Mouse (Mus musculus) myocyte (in vitro differentiated cells): ENCODE results near the gene Gmds. TPM values are rescaled to one million over a fixed set of nuclear protein-coding genes. Genes with fewer than 3 reads are reported as not detected.

Experiments
- H3K27me3 ChIP-seq: one replicate; pipeline ENCODE4 v1.6.1; 2011; ENCODE audit not compliant: control insufficient read depth, insufficient read depth, insufficient read length
- H3K36me3 ChIP-seq: one replicate; pipeline ENCODE4 v1.6.1; 2011; ENCODE audit not compliant: control insufficient read depth, insufficient read depth
- H3K4me2 ChIP-seq: one replicate; pipeline ENCODE4 v1.6.1; 2011; ENCODE audit warnings: low read depth, control low read depth
- H3K4me3 ChIP-seq: one replicate; pipeline ENCODE4 v1.5.1; 2011; ENCODE audit warnings: mild to moderate bottlenecking, control low read depth, moderate library complexity
- H3K79me2 ChIP-seq: one replicate; pipeline ENCODE4 v1.6.1; 2011; ENCODE audit not compliant: control insufficient read depth, insufficient read depth
- H3ac ChIP-seq: one replicate; pipeline ENCODE4 v1.6.1; 2011; ENCODE audit not compliant: control insufficient read depth, insufficient read length
- CEBPB ChIP-seq: IDR thresholded peaks from 2 replicates; pipeline ENCODE4 v1.6.1; 2011; ENCODE audit warnings: mild to moderate bottlenecking, moderate library complexity; ENCODE audit not compliant: poor library complexity, insufficient read depth, severe bottlenecking
- E2F4 ChIP-seq: IDR thresholded peaks from one replicate; pipeline ENCODE4 v1.6.1; 2011; ENCODE audit warnings: mild to moderate bottlenecking, control low read depth, moderate library complexity; ENCODE audit not compliant: insufficient read depth
- MAX ChIP-seq: IDR thresholded peaks from one replicate; pipeline ENCODE4 v1.6.1; 2011; ENCODE audit warnings: low read depth, mild to moderate bottlenecking, control low read depth
- MYOD1 ChIP-seq, 3 experiments: IDR thresholded peaks; one replicate each; pipeline ENCODE4 v1.6.1; 2011; ENCODE audit warnings: control low read depth in 2 of 3, low read depth in 2 of 3, mild to moderate bottlenecking in 2 of 3, moderate library complexity in 1 of 3; ENCODE audit not compliant: insufficient read length in 2 of 3, control insufficient read depth in 1 of 3
- MYOG ChIP-seq, 3 experiments: IDR thresholded peaks; one replicate each; pipeline ENCODE4 v1.6.1; 2011; ENCODE audit warnings: control low read depth in 2 of 3, low read depth in 2 of 3, mild to moderate bottlenecking in 2 of 3; ENCODE audit not compliant: insufficient read length in 2 of 3, control insufficient read depth in 1 of 3, insufficient read depth in 1 of 3
- POLR2A ChIP-seq: IDR thresholded peaks from one replicate; pipeline ENCODE4 v1.6.1; 2011; ENCODE audit warnings: low read depth, mild to moderate bottlenecking, control low read depth, moderate library complexity; ENCODE audit not compliant: insufficient read length
- POLR2AphosphoS2 ChIP-seq: IDR thresholded peaks from one replicate; pipeline ENCODE4 v1.6.1; 2011; ENCODE audit warnings: low read depth, control low read depth; ENCODE audit not compliant: insufficient read length
- REST ChIP-seq: IDR thresholded peaks from one replicate; pipeline ENCODE4 v1.6.1; 2011; ENCODE audit warnings: mild to moderate bottlenecking, control low read depth, moderate library complexity; ENCODE audit not compliant: insufficient read depth, insufficient read length
- SRF ChIP-seq: IDR thresholded peaks from one replicate; pipeline ENCODE4 v1.6.1; 2011; ENCODE audit warnings: low read depth; ENCODE audit not compliant: control insufficient read depth, insufficient read length
- TCF12 ChIP-seq: IDR thresholded peaks from one replicate; pipeline ENCODE4 v1.6.1; 2011; ENCODE audit warnings: mild to moderate bottlenecking, control low read depth; ENCODE audit not compliant: poor library complexity, insufficient read depth, severe bottlenecking
- TCF3 ChIP-seq: IDR thresholded peaks from one replicate; pipeline ENCODE4 v1.6.1; 2011; ENCODE audit warnings: low read depth, control low read depth; ENCODE audit not compliant: insufficient read length
- USF1 ChIP-seq: IDR thresholded peaks from one replicate; pipeline ENCODE4 v1.6.1; 2011; ENCODE audit warnings: low read depth, mild to moderate bottlenecking, control low read depth, moderate library complexity
- polyA plus RNA-seq: library from polyadenylated mRNA; unstranded; fragments of >200 nt; fragmentation: generic; extraction: Trizol; gene quantifications from one replicate; pipeline ENCODE4 v1.2.1, GENCODE M21; 2012; ENCODE audit warnings: missing spikeins

The Gmds gene
- polyA plus RNA-seq, 1 experiment, result 13.1 TPM

GRCm38 (mm10) chr13:32266721-32267120, 71.8 kb downstream of the Gmds start:
- no peaks in the 10 kb centered on the region for H3K27me3 ChIP-seq
- no peaks in the 10 kb centered on the region for H3K36me3 ChIP-seq
- peak overlapping the region; percentile 54 for H3K4me2 ChIP-seq
- H3K79me2 ChIP-seq, result no peaks in the 10 kb centered on the region
- no peak overlapping the region for H3ac ChIP-seq
- TF ChIP-seq CEBPB (no peak), MAX (no peak), TCF12 (no peak), POLR2A (no peak), SRF (no peak), MYOD1 (IDR thresholded peaks at IDR 0.05; ENCODE audit: control insufficient read depth in 1 of 3, insufficient read length in 2 of 3, low read depth in 2 of 3) (no peak), POLR2AphosphoS2 (no peak), E2F4 (no peak)
- H3K4me3 ChIP-seq, result no peak overlapping the region

- no peak for TF ChIP-seq E2F4
- TF ChIP-seq MYOD1 (IDR thresholded peaks at IDR 0.05; ENCODE audit: control insufficient read depth in 1 of 3, insufficient read length in 2 of 3, low read depth in 2 of 3), result no peak
- TF ChIP-seq POLR2A, result no peak
- no peaks in the 10 kb centered on the region for H3K36me3 ChIP-seq
- H3K4me3 ChIP-seq, result no peak overlapping the region
Observed at GRCm38 (mm10) chr13:32256121-32256520, 82.4 kb downstream of the Gmds start.

GRCm38 (mm10) chr13:32252276-32252675, 86.3 kb downstream of the Gmds start:
- Histone ChIP-seq H3K4me2 (no peak overlapping the region), H3K79me2 (no peaks in the 10 kb centered on the region), H3ac (no peak overlapping the region), H3K27me3 (no peaks in the 10 kb centered on the region), H3K36me3 (no peaks in the 10 kb centered on the region), H3K4me3 (no peak overlapping the region)
- no peak for TF ChIP-seq TCF3
- TF ChIP-seq CEBPB, result no peak
- no peak for TF ChIP-seq MAX
- no peak for TF ChIP-seq REST
- no peak for TF ChIP-seq MYOD1 (IDR thresholded peaks at IDR 0.05; ENCODE audit: control insufficient read depth in 1 of 3, insufficient read length in 2 of 3, low read depth in 2 of 3)
- TF ChIP-seq E2F4, result no peak
- TF ChIP-seq POLR2A, result no peak
- TF ChIP-seq MYOG (IDR thresholded peaks at IDR 0.05; ENCODE audit: control insufficient read depth in 1 of 3, insufficient read depth in 1 of 3, insufficient read length in 2 of 3, low read depth in 2 of 3), result no peak
- TF ChIP-seq TCF12, result no peak
- no peak for TF ChIP-seq POLR2AphosphoS2
- no peak for TF ChIP-seq USF1
- TF ChIP-seq SRF, result no peak

More at GRCm38 (mm10) chr13:32256121-32256520, 82.4 kb downstream of the Gmds start:
- no peak overlapping the region for H3K4me2 ChIP-seq
- no peaks in the 10 kb centered on the region for H3K79me2 ChIP-seq
- no peaks in the 10 kb centered on the region for H3K27me3 ChIP-seq
- H3ac ChIP-seq, result no peak overlapping the region

- TF ChIP-seq USF1 (no peak), SRF (no peak), TCF12 (no peak), REST (no peak), POLR2A (no peak), MYOG (IDR thresholded peaks at IDR 0.05; ENCODE audit: control insufficient read depth in 1 of 3, insufficient read depth in 1 of 3, insufficient read length in 2 of 3, low read depth in 2 of 3) (no peak), MAX (no peak), E2F4 (no peak), POLR2AphosphoS2 (no peak), CEBPB (no peak), MYOD1 (IDR thresholded peaks at IDR 0.05; ENCODE audit: control insufficient read depth in 1 of 3, insufficient read length in 2 of 3, low read depth in 2 of 3) (no peak), TCF3 (no peak)
- Histone ChIP-seq H3K4me2 (no peak overlapping the region), H3K79me2 (no peaks in the 10 kb centered on the region), H3K27me3 (no peaks in the 10 kb centered on the region), H3K36me3 (no peaks in the 10 kb centered on the region), H3K4me3 (no peak overlapping the region), H3ac (no peak overlapping the region)
Observed at GRCm38 (mm10) chr13:32242200-32242599, 96.3 kb downstream of the Gmds start.

- no peak overlapping the region for H3K4me3 ChIP-seq
- no peaks in the 10 kb centered on the region for H3K27me3 ChIP-seq
- TF ChIP-seq SRF (no peak), POLR2A (no peak), TCF3 (no peak), E2F4 (no peak), REST (no peak), MYOD1 (IDR thresholded peaks at IDR 0.05; ENCODE audit: control insufficient read depth in 1 of 3, insufficient read length in 2 of 3, low read depth in 2 of 3) (no peak), CEBPB (no peak), USF1 (no peak), POLR2AphosphoS2 (no peak), TCF12 (no peak), MYOG (IDR thresholded peaks at IDR 0.05; ENCODE audit: control insufficient read depth in 1 of 3, insufficient read depth in 1 of 3, insufficient read length in 2 of 3, low read depth in 2 of 3) (no peak), MAX (no peak)
- H3K36me3 ChIP-seq, result no peaks in the 10 kb centered on the region
- H3K4me2 ChIP-seq, result no peak overlapping the region
- H3K79me2 ChIP-seq, result no peaks in the 10 kb centered on the region
- H3ac ChIP-seq, result no peak overlapping the region
Observed at GRCm38 (mm10) chr13:32236269-32236678, 102.3 kb downstream of the Gmds start.
